Mouse (Mus musculus): ENCODE measurements around the gene Lrrc10b. TPM values are rescaled to one million over a fixed set of nuclear protein-coding genes. Genes with fewer than 3 reads are reported as not detected.

The Lrrc10b gene
- 0.06 TPM in 1 of 2 replicates, not detected in the other for polyA plus RNA-seq (2015; fragmentation: Nextera tagmentation; extraction: Ambion mirVana)

GRCm38 (mm10) chr19:10456752-10457483 is at the start of gene Lrrc10b:
Gene Lrrc10b (minus strand): TSS chr19:10457473.
- Histone ChIP-seq H3K4me1 (ENCODE audit: control insufficient read depth, low read depth, low read length) (no peaks in the 10 kb centered on the region; the same call in none of the 2 replicates), H3K27me3 (ENCODE audit: control insufficient read depth, insufficient read depth, low read depth, low read length) (peaks cover 73% of the 10 kb centered on the region), H3K9ac (ENCODE audit: low read depth, low read length) (no peak within 1 kb of the TSS; the same call in 1 of the 2 replicates), H3K27ac (ENCODE audit: low read length) (no peak within 1 kb of the TSS), H3K9me3 (replicated peaks; ENCODE audit: control insufficient read depth, low read length) (no peaks in the 10 kb centered on the region), H3K36me3 (ENCODE audit: control insufficient read depth, insufficient read depth) (no peaks in the 10 kb centered on the region), H3K4me3 (ENCODE audit: low read depth, low read length) (peak within 1 kb of the TSS; percentile 43), H3K4me2 (ENCODE audit: low read depth, low read length) (peak within 1 kb of the TSS; percentile 57)
- ATAC-seq (ENCODE audit: low read depth): peak; percentile 10; the same call in 1 of the 2 replicates
- WGBS (ENCODE audit: insufficient replicate concordance): 2% methylated on average over 94 of the region's 96 CpGs

- Histone ChIP-seq H3K4me3 (ENCODE audit: low read depth, low read length) (no peak overlapping the region), H3K4me1 (ENCODE audit: control insufficient read depth, low read depth, low read length) (no peaks in the 10 kb centered on the region), H3K9me3 (replicated peaks; ENCODE audit: control insufficient read depth, low read length) (no peaks in the 10 kb centered on the region), H3K9ac (ENCODE audit: low read depth, low read length) (no peak overlapping the region), H3K36me3 (ENCODE audit: control insufficient read depth, insufficient read depth) (peaks cover 16% of the 10 kb centered on the region), H3K4me2 (ENCODE audit: low read depth, low read length) (no peak overlapping the region), H3K27ac (ENCODE audit: low read length) (no peak overlapping the region), H3K27me3 (ENCODE audit: control insufficient read depth, insufficient read depth, low read depth, low read length) (no peaks in the 10 kb centered on the region)
- no peak for ATAC-seq (ENCODE audit: low read depth)
- WGBS (ENCODE audit: insufficient replicate concordance): 18% methylated on average over 4 of the region's 4 CpGs
Observed at GRCm38 (mm10) chr19:10502571-10502970, 45.3 kb upstream of the Lrrc10b start.

- no peak overlapping the region for H3K4me2 ChIP-seq (ENCODE audit: low read depth, low read length)
- H3K27ac ChIP-seq (ENCODE audit: low read length): no peak overlapping the region
- H3K27me3 ChIP-seq (ENCODE audit: control insufficient read depth, insufficient read depth, low read depth, low read length): no peaks in the 10 kb centered on the region
- H3K9me3 ChIP-seq (replicated peaks; ENCODE audit: control insufficient read depth, low read length): no peaks in the 10 kb centered on the region
- no peak overlapping the region for H3K9ac ChIP-seq (ENCODE audit: low read depth, low read length)
- ATAC-seq (ENCODE audit: low read depth): no peak
- H3K4me3 ChIP-seq (ENCODE audit: low read depth, low read length): no peak overlapping the region
- no peaks in the 10 kb centered on the region for H3K4me1 ChIP-seq (ENCODE audit: control insufficient read depth, low read depth, low read length)
- 83% methylated on average over 8 of the region's 8 CpGs for WGBS (ENCODE audit: insufficient replicate concordance)
- H3K36me3 ChIP-seq (ENCODE audit: control insufficient read depth, insufficient read depth): peaks cover 14% of the 10 kb centered on the region
Observed at GRCm38 (mm10) chr19:10500581-10500980, 43.3 kb upstream of the Lrrc10b start.

GRCm38 (mm10) chr19:10497512-10498160 is 40.4 kb upstream of the Lrrc10b start:
- peaks cover under 1% of the 10 kb centered on the region; the same call in 1 of the 2 replicates for H3K27me3 ChIP-seq (ENCODE audit: control insufficient read depth, insufficient read depth, low read depth, low read length)
- WGBS (ENCODE audit: insufficient replicate concordance): 24% methylated on average over 8 of the region's 8 CpGs

GRCm38 (mm10) chr19:10496976-10497375 is 39.7 kb upstream of the Lrrc10b start:
- H3K9me3 ChIP-seq (replicated peaks; ENCODE audit: control insufficient read depth, low read length): no peaks in the 10 kb centered on the region
- no peak for ATAC-seq (ENCODE audit: low read depth)
- no peak overlapping the region for H3K4me3 ChIP-seq (ENCODE audit: low read depth, low read length)
- no peak overlapping the region for H3K4me2 ChIP-seq (ENCODE audit: low read depth, low read length)
- no peak overlapping the region for H3K27ac ChIP-seq (ENCODE audit: low read length)
- no peak overlapping the region for H3K9ac ChIP-seq (ENCODE audit: low read depth, low read length)
- H3K27me3 ChIP-seq (ENCODE audit: control insufficient read depth, insufficient read depth, low read depth, low read length): peaks cover 7% of the 10 kb centered on the region; the same call in 1 of the 2 replicates
- H3K4me1 ChIP-seq (ENCODE audit: control insufficient read depth, low read depth, low read length): no peaks in the 10 kb centered on the region
- peaks cover 12% of the 10 kb centered on the region for H3K36me3 ChIP-seq (ENCODE audit: control insufficient read depth, insufficient read depth)
- WGBS (ENCODE audit: insufficient replicate concordance): 46% methylated on average over 2 of the region's 2 CpGs

More at GRCm38 (mm10) chr19:10497512-10498160, 40.4 kb upstream of the Lrrc10b start:
- no peak overlapping the region for H3K9ac ChIP-seq (ENCODE audit: low read depth, low read length)
- H3K36me3 ChIP-seq (ENCODE audit: control insufficient read depth, insufficient read depth): peaks cover 14% of the 10 kb centered on the region
- H3K4me1 ChIP-seq (ENCODE audit: control insufficient read depth, low read depth, low read length): no peaks in the 10 kb centered on the region
- H3K4me3 ChIP-seq (ENCODE audit: low read depth, low read length): no peak overlapping the region
- ATAC-seq (ENCODE audit: low read depth): no peak
- no peak overlapping the region for H3K4me2 ChIP-seq (ENCODE audit: low read depth, low read length)
- no peak overlapping the region for H3K27ac ChIP-seq (ENCODE audit: low read length)
- H3K9me3 ChIP-seq (replicated peaks; ENCODE audit: control insufficient read depth, low read length): no peaks in the 10 kb centered on the region

GRCm38 (mm10) chr19:10495670-10496069 is 38.4 kb upstream of the Lrrc10b start:
- H3K36me3 ChIP-seq (ENCODE audit: control insufficient read depth, insufficient read depth): peaks cover 6% of the 10 kb centered on the region; the same call in 1 of the 2 replicates
- 56% methylated on average over 1 of the region's 1 CpGs for WGBS (ENCODE audit: insufficient replicate concordance)
- no peaks in the 10 kb centered on the region for H3K9me3 ChIP-seq (replicated peaks; ENCODE audit: control insufficient read depth, low read length)
- peaks cover 8% of the 10 kb centered on the region; the same call in 1 of the 2 replicates for H3K27me3 ChIP-seq (ENCODE audit: control insufficient read depth, insufficient read depth, low read depth, low read length)
- no peak overlapping the region for H3K27ac ChIP-seq (ENCODE audit: low read length)
- no peak for ATAC-seq (ENCODE audit: low read depth)
- no peaks in the 10 kb centered on the region for H3K4me1 ChIP-seq (ENCODE audit: control insufficient read depth, low read depth, low read length)
- no peak overlapping the region for H3K9ac ChIP-seq (ENCODE audit: low read depth, low read length)
- H3K4me2 ChIP-seq (ENCODE audit: low read depth, low read length): no peak overlapping the region
- H3K4me3 ChIP-seq (ENCODE audit: low read depth, low read length): no peak overlapping the region

- ATAC-seq (ENCODE audit: low read depth): no peak
- Histone ChIP-seq H3K27me3 (ENCODE audit: control insufficient read depth, insufficient read depth, low read depth, low read length) (no peaks in the 10 kb centered on the region; the same call in 1 of the 2 replicates), H3K9me3 (replicated peaks; ENCODE audit: control insufficient read depth, low read length) (no peaks in the 10 kb centered on the region), H3K9ac (ENCODE audit: low read depth, low read length) (no peak overlapping the region), H3K36me3 (ENCODE audit: control insufficient read depth, insufficient read depth) (no peaks in the 10 kb centered on the region), H3K4me3 (ENCODE audit: low read depth, low read length) (no peak overlapping the region), H3K4me1 (ENCODE audit: control insufficient read depth, low read depth, low read length) (no peaks in the 10 kb centered on the region), H3K4me2 (ENCODE audit: low read depth, low read length) (no peak overlapping the region), H3K27ac (ENCODE audit: low read length) (no peak overlapping the region)
- 21% methylated on average over 9 of the region's 9 CpGs for WGBS (ENCODE audit: insufficient replicate concordance)
Observed at GRCm38 (mm10) chr19:10486264-10486738, 29.0 kb upstream of the Lrrc10b start.

- no peak for ATAC-seq (ENCODE audit: low read depth)
- Histone ChIP-seq H3K4me1 (ENCODE audit: control insufficient read depth, low read depth, low read length) (no peaks in the 10 kb centered on the region), H3K4me3 (ENCODE audit: low read depth, low read length) (no peak within 1 kb of the TSS), H3K9ac (ENCODE audit: low read depth, low read length) (no peak within 1 kb of the TSS), H3K27me3 (ENCODE audit: control insufficient read depth, insufficient read depth, low read depth, low read length) (no peaks in the 10 kb centered on the region; the same call in 1 of the 2 replicates), H3K9me3 (replicated peaks; ENCODE audit: control insufficient read depth, low read length) (no peaks in the 10 kb centered on the region), H3K27ac (ENCODE audit: low read length) (no peak within 1 kb of the TSS), H3K36me3 (ENCODE audit: control insufficient read depth, insufficient read depth) (no peaks in the 10 kb centered on the region), H3K4me2 (ENCODE audit: low read depth, low read length) (no peak within 1 kb of the TSS)
- 38% methylated on average over 6 of the region's 6 CpGs for WGBS (ENCODE audit: insufficient replicate concordance)
Observed at GRCm38 (mm10) chr19:10482703-10483102, 25.4 kb upstream of the Lrrc10b start, which contains the start of gene Ppp1r32. Gene Ppp1r32 (minus strand): TSS chr19:10482928.

GRCm38 (mm10) chr19:10479541-10479940 is 22.3 kb upstream of the Lrrc10b start:
- Histone ChIP-seq H3K4me1 (ENCODE audit: control insufficient read depth, low read depth, low read length) (no peaks in the 10 kb centered on the region), H3K4me2 (ENCODE audit: low read depth, low read length) (no peak overlapping the region), H3K36me3 (ENCODE audit: control insufficient read depth, insufficient read depth) (no peaks in the 10 kb centered on the region), H3K9me3 (replicated peaks; ENCODE audit: control insufficient read depth, low read length) (no peaks in the 10 kb centered on the region), H3K27ac (ENCODE audit: low read length) (no peak overlapping the region), H3K4me3 (ENCODE audit: low read depth, low read length) (no peak overlapping the region), H3K27me3 (ENCODE audit: control insufficient read depth, insufficient read depth, low read depth, low read length) (no peaks in the 10 kb centered on the region), H3K9ac (ENCODE audit: low read depth, low read length) (no peak overlapping the region)
- ATAC-seq (ENCODE audit: low read depth): no peak
- WGBS (ENCODE audit: insufficient replicate concordance): 34% methylated on average over 4 of the region's 4 CpGs

Data from liver, embryonic 16.5 days (tissue).